Mouse (Mus musculus): ENCODE measurements around the gene Gm13696. TPM values are rescaled to one million over a fixed set of nuclear protein-coding genes. Genes with fewer than 3 reads are reported as not detected.
"Not testable (repeated sequence)": the region's sequence is repeated elsewhere in the genome, so short reads cannot be mapped to it uniquely, and the experiment has no call there.

The Gm13696 gene
- polyA plus RNA-seq (2016; fragmentation: Nextera tagmentation; extraction: Ambion mirVana) = not detected in 2 replicates

DNA sequence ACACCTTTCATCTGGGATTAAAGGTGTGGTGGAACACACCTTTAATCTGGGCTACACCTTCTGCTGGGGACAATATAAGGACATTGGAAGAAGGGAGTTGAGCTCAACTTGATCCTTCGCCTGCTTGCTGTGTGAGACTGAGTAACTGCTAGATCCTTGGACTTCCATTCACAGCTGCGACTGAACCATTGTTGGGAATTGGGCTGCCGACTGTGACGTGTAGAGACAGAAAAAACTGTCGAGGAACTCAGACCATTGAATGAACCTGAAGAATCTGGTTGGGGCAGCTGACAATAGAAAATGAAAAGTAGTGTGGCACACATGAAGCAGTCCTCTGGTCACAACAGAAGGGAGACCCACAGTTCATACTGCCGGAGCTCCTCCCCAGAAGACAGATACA lies at the start of gene Gm13696:
TSS of gene Gm13696 (plus strand) at position 301 of the 400 bp plus-strand sequence.
- ATAC-seq (ENCODE audit: low FRiP score) = not testable (repeated sequence)

DNA sequence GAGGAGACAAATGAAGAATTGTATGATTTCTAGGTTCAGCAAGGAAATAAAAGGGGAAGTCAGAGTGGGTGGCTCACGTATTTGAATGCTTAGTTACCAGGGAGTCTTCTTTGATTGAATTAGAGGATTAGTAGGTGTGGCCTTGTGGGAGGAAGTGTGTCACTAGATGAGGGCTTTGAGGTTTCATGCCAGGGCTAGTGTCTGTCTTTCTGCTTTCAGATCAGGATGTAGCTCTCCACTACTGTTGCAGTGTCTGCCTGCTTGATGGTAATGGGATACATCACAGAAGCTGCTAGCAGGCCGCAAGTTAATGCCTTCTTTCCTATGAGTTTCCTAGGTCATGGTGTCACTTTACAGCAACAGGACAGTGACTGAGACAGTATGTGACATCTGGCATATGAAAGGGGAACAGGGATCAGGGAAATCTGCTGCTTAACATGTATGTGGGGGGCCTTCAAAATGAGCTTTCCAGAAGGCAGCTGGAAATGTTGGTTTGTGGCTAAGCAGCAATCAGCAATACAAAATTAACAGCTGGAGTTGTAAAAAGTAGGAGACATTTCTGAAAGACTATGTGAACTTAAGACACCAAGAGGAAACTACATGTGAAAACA lies 43.3 kb upstream of the Gm13696 start:
- Histone ChIP-seq H3K4me2 (replicated peaks) (no peak overlapping the region), H3K4me3 (no peak overlapping the region), H3K4me1 (no peaks in the 10 kb centered on the region), H3K9ac (no peak overlapping the region), H3K27ac (no peak overlapping the region), H3K27me3 (no peaks in the 10 kb centered on the region), H3K9me3 (replicated peaks) (no peaks in the 10 kb centered on the region), H3K36me3 (no peaks in the 10 kb centered on the region)
- 50% methylated on average over 2 of the region's 2 CpGs for WGBS
- no peak for ATAC-seq (ENCODE audit: low FRiP score)

More for the DNA sequence above, at the start of gene Gm13696:
- WGBS = no CpG with 5 or more reads among the region's 6 CpGs
- H3K27me3 ChIP-seq; H3K36me3 ChIP-seq; H3K9me3 ChIP-seq (replicated peaks); H3K9ac ChIP-seq; H3K4me1 ChIP-seq; H3K27ac ChIP-seq; H3K4me3 ChIP-seq; H3K4me2 ChIP-seq (replicated peaks): not testable (repeated sequence)

DNA sequence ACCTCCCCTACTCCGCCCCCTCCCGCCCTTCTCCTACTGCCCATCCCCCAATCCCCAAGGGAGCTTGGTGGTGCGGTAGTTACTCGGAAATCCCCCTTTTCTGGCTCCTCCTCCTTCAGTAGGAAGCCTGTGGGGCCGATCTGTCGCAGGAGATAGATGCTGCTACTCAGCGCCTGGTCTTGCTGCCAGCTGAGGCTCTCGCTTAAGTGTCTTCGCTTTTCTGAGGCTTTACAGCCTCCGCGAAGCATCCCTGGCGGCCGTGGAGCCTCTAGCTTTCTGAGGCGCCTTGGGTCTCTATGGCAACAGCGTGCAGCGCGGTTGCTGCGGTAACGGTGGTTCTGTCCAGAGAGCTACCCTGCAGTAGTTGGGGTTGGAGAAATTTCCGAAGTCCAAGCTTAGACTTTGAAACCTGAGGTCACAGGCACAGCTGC lies 32.0 kb upstream of the Gm13696 start, which contains the start of gene Zswim2:
TSS of gene Zswim2 (minus strand) at position 298 of the 431 bp plus-strand sequence.
- Histone ChIP-seq H3K27ac (peak within 1 kb of the TSS; percentile 35; the same call in 1 of the 2 replicates), H3K36me3 (no peaks in the 10 kb centered on the region), H3K9me3 (replicated peaks) (no peaks in the 10 kb centered on the region; the same call in 1 of the 2 replicates), H3K4me2 (replicated peaks) (peak within 1 kb of the TSS; percentile 53), H3K4me3 (peak within 1 kb of the TSS; percentile 26), H3K9ac (0 out of 2 replicates have a peak within 1 kb of the TSS, but pooled peaks have one; percentile 1), H3K27me3 (no peaks in the 10 kb centered on the region), H3K4me1 (peaks cover 8% of the 10 kb centered on the region; the same call in 1 of the 2 replicates)
- peak; percentile 99 for ATAC-seq (ENCODE audit: low FRiP score)
- whole genome bisulfite sequencing = under 1% methylated on average over 20 of the region's 20 CpGs

DNA sequence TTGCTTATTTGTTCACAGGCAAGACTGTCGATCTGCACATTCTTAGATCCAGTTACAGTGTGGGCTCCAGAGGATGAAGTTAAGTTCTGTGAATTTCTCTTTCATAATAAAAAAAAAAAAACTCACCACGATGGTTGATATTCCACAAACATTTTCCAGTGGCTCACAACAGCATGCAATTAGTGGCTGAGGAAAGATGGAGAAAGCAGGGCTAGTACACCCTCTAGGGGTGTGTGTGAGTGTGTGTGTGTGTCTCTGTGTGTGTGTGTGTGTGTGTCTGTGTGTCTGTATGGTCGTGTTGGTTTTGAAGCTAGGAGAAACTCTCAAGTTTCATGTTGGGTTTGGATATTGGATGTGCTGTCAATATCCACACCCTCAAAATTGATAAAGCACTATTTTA lies 31.5 kb upstream of the Gm13696 start:
- Histone ChIP-seq H3K9me3 (replicated peaks) (no peaks in the 10 kb centered on the region; the same call in 1 of the 2 replicates), H3K36me3 (no peaks in the 10 kb centered on the region), H3K4me1 (peaks cover 8% of the 10 kb centered on the region; the same call in 1 of the 2 replicates), H3K27me3 (no peaks in the 10 kb centered on the region), H3K9ac (no peak overlapping the region), H3K4me3 (peak overlapping the region; percentile 26), H3K4me2 (replicated peaks) (peak overlapping the region; percentile 53), H3K27ac (no peak overlapping the region)
- 43% methylated on average over 3 of the region's 3 CpGs for WGBS
- ATAC-seq (ENCODE audit: low FRiP score) = peak; percentile 68

DNA sequence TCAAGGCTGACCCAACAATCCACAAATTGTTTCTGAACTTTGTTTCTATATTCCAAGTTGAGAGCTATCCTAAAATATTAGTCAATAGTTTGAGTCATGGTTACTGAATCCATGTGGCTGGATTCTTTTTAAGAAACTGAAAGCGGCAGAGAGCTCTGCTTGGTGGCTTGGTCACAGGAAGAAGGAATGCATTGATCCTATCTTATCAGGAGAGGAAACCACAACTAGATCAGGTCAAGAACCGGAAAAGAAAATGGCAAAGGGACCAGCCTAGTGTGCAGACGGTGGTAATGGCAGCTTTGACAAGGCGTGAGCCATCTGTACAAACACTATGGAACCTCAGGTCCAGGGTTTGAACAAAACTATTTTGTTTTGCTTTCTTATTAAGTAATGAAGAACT lies 31.1 kb upstream of the Gm13696 start:
- no peak overlapping the region for H3K4me2 ChIP-seq (replicated peaks)
- H3K9me3 ChIP-seq (replicated peaks) = no peaks in the 10 kb centered on the region; the same call in 1 of the 2 replicates
- no peaks in the 10 kb centered on the region for H3K36me3 ChIP-seq
- no peak overlapping the region for H3K27ac ChIP-seq
- 72% methylated on average over 4 of the region's 4 CpGs for WGBS
- H3K4me3 ChIP-seq = no peak overlapping the region
- peaks cover 8% of the 10 kb centered on the region; the same call in 1 of the 2 replicates for H3K4me1 ChIP-seq
- H3K9ac ChIP-seq = no peak overlapping the region
- no peaks in the 10 kb centered on the region for H3K27me3 ChIP-seq
- ATAC-seq (ENCODE audit: low FRiP score) = no peak

DNA sequence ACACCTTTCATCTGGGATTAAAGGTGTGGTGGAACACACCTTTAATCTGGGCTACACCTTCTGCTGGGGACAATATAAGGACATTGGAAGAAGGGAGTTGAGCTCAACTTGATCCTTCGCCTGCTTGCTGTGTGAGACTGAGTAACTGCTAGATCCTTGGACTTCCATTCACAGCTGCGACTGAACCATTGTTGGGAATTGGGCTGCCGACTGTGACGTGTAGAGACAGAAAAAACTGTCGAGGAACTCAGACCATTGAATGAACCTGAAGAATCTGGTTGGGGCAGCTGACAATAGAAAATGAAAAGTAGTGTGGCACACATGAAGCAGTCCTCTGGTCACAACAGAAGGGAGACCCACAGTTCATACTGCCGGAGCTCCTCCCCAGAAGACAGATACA lies 17.5 kb upstream of the Gm13696 start, which contains the start of gene Gm13698:
TSS of gene Gm13698 (plus strand) at position 301 of the 400 bp plus-strand sequence.
- H3K4me1 ChIP-seq; H3K27ac ChIP-seq; H3K4me2 ChIP-seq (replicated peaks); H3K4me3 ChIP-seq; H3K9ac ChIP-seq; H3K36me3 ChIP-seq; H3K27me3 ChIP-seq; ATAC-seq (ENCODE audit: low FRiP score); H3K9me3 ChIP-seq (replicated peaks): not testable (repeated sequence)
- no CpG with 5 or more reads among the region's 6 CpGs for WGBS

DNA sequence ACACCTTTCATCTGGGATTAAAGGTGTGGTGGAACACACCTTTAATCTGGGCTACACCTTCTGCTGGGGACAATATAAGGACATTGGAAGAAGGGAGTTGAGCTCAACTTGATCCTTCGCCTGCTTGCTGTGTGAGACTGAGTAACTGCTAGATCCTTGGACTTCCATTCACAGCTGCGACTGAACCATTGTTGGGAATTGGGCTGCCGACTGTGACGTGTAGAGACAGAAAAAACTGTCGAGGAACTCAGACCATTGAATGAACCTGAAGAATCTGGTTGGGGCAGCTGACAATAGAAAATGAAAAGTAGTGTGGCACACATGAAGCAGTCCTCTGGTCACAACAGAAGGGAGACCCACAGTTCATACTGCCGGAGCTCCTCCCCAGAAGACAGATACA lies 11.7 kb upstream of the Gm13696 start, which contains the start of gene Gm13693:
TSS of gene Gm13693 (plus strand) at position 301 of the 400 bp plus-strand sequence.
- WGBS = no CpG with 5 or more reads among the region's 6 CpGs
- not testable (repeated sequence) for H3K36me3 ChIP-seq; H3K9me3 ChIP-seq (replicated peaks); ATAC-seq (ENCODE audit: low FRiP score); H3K27me3 ChIP-seq; H3K4me3 ChIP-seq; H3K27ac ChIP-seq; H3K4me2 ChIP-seq (replicated peaks); H3K9ac ChIP-seq; H3K4me1 ChIP-seq

DNA sequence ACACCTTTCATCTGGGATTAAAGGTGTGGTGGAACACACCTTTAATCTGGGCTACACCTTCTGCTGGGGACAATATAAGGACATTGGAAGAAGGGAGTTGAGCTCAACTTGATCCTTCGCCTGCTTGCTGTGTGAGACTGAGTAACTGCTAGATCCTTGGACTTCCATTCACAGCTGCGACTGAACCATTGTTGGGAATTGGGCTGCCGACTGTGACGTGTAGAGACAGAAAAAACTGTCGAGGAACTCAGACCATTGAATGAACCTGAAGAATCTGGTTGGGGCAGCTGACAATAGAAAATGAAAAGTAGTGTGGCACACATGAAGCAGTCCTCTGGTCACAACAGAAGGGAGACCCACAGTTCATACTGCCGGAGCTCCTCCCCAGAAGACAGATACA lies 5.9 kb upstream of the Gm13696 start, which contains the start of gene Gm13695:
TSS of gene Gm13695 (plus strand) at position 301 of the 400 bp plus-strand sequence.
- not testable (repeated sequence) for H3K27me3 ChIP-seq; H3K27ac ChIP-seq; ATAC-seq (ENCODE audit: low FRiP score); H3K36me3 ChIP-seq; H3K4me1 ChIP-seq; H3K4me3 ChIP-seq; H3K9ac ChIP-seq; H3K9me3 ChIP-seq (replicated peaks); H3K4me2 ChIP-seq (replicated peaks)
- WGBS = no CpG with 5 or more reads among the region's 6 CpGs

DNA sequence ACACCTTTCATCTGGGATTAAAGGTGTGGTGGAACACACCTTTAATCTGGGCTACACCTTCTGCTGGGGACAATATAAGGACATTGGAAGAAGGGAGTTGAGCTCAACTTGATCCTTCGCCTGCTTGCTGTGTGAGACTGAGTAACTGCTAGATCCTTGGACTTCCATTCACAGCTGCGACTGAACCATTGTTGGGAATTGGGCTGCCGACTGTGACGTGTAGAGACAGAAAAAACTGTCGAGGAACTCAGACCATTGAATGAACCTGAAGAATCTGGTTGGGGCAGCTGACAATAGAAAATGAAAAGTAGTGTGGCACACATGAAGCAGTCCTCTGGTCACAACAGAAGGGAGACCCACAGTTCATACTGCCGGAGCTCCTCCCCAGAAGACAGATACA lies 5.7 kb downstream of the Gm13696 start, which contains the start of gene Gm13694:
TSS of gene Gm13694 (plus strand) at position 301 of the 400 bp plus-strand sequence.
- H3K27me3 ChIP-seq; H3K27ac ChIP-seq; H3K9me3 ChIP-seq (replicated peaks); H3K36me3 ChIP-seq; H3K9ac ChIP-seq; H3K4me3 ChIP-seq; ATAC-seq (ENCODE audit: low FRiP score); H3K4me1 ChIP-seq; H3K4me2 ChIP-seq (replicated peaks): not testable (repeated sequence)
- WGBS = no CpG with 5 or more reads among the region's 6 CpGs

GRCm38 (mm10) chr2:83984443-83984842 lies 11.5 kb downstream of the Gm13696 start, which contains the start of gene Gm13697:
Gene Gm13697 (plus strand): TSS chr2:83984743.
- not testable (repeated sequence) for H3K9me3 ChIP-seq (replicated peaks); H3K36me3 ChIP-seq; H3K9ac ChIP-seq; H3K4me3 ChIP-seq; H3K27me3 ChIP-seq; ATAC-seq (ENCODE audit: low FRiP score); H3K4me1 ChIP-seq; H3K4me2 ChIP-seq (replicated peaks); H3K27ac ChIP-seq
- WGBS = no CpG with 5 or more reads among the region's 6 CpGs

- not testable (repeated sequence) for H3K4me1 ChIP-seq; H3K4me3 ChIP-seq; H3K36me3 ChIP-seq; ATAC-seq (ENCODE audit: low FRiP score); H3K9ac ChIP-seq; H3K27me3 ChIP-seq; H3K27ac ChIP-seq; H3K9me3 ChIP-seq (replicated peaks); H3K4me2 ChIP-seq (replicated peaks)
- no CpG with 5 or more reads among the region's 6 CpGs for WGBS
These were observed 17.3 kb downstream of the Gm13696 start, which contains the start of gene Gm13691 for GRCm38 (mm10) chr2:83990253-83990652. Gene Gm13691 (plus strand): TSS chr2:83990553.

DNA sequence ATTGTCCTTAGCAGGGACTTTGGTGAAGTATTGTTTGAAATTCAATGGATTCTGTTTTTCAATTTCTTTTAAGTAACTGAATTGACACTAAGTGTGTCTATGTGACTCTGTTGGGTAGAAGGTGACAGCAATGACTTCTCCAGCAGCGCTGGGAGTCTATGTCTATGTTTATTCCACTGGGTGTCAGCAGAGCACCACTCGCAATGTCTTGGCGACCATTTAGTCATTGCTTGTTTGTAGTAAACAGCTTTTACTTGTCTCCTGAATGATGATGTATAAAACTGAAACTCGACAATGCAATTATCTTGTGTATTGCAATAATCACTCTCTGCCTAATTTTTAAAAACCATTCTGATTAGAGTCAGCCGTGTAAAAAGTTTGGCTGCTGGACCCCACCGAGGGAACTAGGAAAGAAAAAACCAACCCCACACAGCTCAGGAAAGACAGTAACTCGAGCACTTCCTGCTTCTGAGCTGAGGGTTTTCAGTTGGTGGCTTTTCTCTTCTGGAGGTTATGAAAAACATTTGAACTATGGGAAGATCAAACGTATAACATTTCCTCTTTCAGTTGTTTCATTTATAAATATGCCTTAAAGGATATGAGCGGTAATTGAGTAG lies 20.8 kb downstream of the Gm13696 start:
- H3K36me3 ChIP-seq; H3K4me1 ChIP-seq; H3K9me3 ChIP-seq (replicated peaks); H3K4me3 ChIP-seq; H3K27me3 ChIP-seq; H3K9ac ChIP-seq; H3K4me2 ChIP-seq (replicated peaks); H3K27ac ChIP-seq; ATAC-seq (ENCODE audit: low FRiP score): not testable (repeated sequence)
- WGBS = 64% methylated on average over 8 of the region's 9 CpGs

All from hindbrain, embryonic 12.5 days (tissue).